Mouse (Mus musculus) retina, postnatal 1 day (tissue): Measurements from ENCODE around the gene S100a13.

ENCODE experiments used
- DNase-seq: peaks from one replicate; pipeline ENCODE4 v3.0.0-alpha.2; 2012

The S100a13 gene

DNA sequence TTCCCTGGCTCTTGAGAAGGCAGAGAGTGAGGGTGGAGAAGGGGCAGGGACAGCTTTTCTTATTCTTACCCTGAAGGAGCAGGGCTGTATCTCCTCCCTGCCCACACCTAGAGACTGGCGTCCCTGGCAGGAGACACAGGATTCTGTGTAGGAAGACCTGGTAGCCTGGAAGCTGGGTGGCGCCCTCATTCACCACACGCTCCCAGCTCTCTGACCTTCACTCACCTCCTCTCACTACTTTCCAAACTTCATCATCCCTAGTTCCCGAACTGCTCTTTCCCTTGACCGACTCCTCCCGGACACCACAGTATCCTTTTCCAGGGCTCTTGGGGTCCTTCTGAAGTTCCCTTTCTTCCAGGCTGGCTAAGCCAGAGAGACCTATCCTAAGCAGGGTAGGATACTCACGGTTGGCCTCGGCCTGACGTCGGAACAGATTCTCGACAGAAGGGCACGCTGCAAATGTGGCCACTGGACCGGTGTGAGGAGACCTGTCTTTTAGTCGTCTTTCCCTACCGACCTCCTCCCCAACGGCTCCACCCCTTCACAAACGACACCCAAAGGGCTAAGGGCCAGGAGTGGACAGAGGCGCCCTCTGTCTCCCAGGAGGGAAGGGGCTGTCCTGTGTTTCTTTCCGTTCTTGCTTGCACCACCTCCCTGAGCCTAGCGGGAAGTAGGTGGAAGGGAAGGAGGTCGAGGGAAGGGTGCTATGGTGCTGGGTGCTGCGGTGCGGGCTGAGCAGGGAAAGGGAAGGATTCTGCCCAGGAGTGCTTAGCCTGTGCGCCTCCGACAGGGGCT lies at the start of gene S100a13, which contains the start of gene S100a1:
S100a13 (plus strand) TSS at position 640 of the 795 bp plus-strand sequence.
S100a1 (minus strand) TSS at position 597 of the 795 bp plus-strand sequence.
- DNase-seq = peak; percentile 72

DNA sequence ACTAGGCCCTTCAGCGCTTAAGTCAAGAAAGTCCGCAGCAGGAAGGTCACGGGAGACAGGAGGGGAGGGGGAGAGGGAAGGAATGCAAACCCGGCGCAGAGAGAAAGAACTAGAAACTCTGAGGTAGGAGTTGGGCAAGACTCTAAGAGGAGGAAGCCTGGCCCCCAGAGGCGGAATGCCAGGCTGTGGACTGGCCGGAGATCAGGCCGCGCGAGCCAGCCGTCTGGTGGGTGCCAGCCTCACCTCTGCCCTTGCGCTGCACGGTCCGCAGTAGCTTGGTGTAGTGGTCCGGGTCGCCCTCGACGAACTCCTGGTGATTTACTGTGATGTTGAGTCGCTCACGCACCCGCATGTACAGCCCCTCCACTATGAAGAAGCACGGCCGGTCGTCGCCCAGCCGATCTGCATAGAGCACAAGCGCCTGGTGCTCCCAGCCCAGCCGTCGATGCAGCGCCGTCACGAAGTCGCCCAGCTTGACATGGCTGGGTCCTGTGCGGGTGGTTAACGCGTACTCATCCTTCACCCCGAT lies 49.6 kb upstream of the S100a13 start:
- no peak for DNase-seq

- peak; percentile 58 for DNase-seq
Observed at GRCm38 (mm10) chr3:90465081-90465685, 49.1 kb upstream of the S100a13 start.

- peak; percentile 61 for DNase-seq
Observed at GRCm38 (mm10) chr3:90465686-90466310, 48.4 kb upstream of the S100a13 start, which contains the start of gene Npr1. Gene Npr1, minus strand, starts transcription at chr3:90465866.

GRCm38 (mm10) chr3:90466311-90466766 lies 47.9 kb upstream of the S100a13 start:
- DNase-seq = peak; percentile 84

DNA sequence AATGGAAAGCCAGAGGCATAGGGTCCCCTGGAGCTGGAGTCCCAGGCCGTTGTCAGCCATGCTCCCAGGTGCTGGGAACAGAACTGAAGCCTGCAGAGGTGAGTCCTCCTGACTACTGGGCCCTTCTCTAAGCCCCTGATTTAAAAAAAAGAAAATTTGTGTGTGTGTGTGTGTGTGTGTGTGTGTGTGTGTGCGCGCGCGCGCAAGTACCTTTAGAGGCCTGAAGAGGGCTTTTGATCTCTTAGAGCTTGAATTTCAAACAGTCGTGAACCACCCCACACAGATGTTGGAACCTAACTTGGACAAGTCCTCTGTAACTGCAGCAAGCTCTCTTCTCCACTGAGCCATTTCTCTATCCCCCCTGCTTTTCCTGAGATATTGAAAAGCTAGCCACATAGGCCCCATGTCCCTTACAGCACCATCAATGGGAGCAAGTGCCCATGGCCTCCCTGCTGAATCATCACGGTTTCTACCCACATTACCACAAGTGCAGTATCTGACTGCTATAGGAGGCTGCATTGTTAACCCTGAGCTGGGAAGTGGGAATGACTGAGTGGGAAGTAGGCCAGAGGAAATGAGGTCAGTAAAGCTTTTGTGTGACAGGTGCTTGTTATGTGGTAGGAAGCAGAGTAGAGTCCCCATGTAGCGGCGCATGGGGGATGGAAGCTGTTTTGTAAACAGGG lies 46.5 kb upstream of the S100a13 start:
- peak; percentile 79 for DNase-seq

DNA sequence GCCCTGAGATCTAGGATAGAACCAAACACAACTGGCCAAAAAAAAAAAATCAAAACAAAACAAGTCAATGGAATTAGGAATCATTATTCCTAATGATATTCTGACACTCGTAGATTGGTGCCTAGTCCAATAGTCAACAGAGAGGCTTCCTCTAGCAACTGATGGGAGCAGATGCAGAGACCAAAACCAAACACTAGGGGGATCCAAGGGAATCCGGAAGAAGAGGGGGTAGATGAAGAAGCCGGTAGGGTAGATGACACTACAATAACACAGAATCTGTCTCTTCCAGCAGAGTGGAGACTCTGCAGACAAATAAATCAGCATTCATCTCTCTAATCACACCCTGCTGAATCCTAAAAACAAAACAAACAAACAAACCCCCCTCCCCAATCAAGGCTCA lies 42.0 kb upstream of the S100a13 start:
- DNase-seq = peak; percentile 73

DNA sequence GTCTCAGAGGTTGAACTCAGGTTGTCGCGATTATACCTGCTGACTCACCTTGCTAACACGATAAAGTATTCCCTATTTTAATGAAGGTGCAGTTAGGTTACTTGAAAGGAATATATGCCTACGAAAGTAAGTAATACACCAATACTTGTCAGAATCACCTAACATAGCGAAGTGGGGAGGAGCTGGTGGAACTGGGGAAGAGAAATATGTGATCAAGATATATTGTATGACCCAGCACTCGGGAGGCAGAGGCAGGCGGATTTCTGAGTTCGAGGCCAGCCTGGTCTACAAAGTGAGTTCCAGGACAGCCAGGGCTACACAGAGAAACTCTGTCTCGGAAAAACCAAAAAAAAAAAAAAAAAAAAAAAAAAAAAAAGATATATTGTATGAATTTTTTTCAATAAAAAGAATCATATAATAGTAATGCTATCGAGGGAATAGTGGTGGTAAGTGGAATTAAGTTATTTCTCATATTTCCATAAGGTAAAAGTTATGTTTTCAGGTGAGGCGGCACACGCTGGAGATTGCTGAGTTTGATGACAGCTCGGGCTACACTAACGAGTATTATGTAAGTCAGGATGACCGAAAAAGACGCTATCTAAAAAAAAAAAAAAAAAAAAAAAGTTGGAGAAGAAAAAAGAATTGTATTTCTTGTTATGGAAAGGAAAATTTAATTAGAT lies 38.9 kb upstream of the S100a13 start:
- no peak for DNase-seq

- peak; percentile 100 for DNase-seq
Observed at GRCm38 (mm10) chr3:90475831-90476611, 38.2 kb upstream of the S100a13 start, which contains the start of gene Ilf2. Gene Ilf2, plus strand, starts transcription at chr3:90476126.

DNA sequence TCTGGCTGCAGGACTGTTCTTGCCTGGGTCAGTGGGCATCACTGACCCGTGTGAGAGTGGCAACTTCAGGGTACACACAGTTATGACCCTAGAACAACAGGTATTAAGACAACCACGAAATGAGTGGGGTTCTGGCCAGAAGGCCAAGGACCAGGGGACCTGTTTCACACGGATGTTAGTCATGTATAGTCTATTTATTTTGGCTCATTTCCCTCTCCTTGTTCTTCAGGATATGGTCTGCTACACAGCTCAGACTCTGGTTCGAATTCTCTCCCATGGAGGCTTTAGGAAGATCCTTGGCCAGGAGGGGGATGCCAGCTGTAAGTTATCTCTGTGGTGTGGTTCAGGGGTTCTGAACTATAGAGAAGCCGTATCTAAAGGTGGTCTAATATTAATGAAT lies 27.2 kb upstream of the S100a13 start:
- no peak for DNase-seq

DNA sequence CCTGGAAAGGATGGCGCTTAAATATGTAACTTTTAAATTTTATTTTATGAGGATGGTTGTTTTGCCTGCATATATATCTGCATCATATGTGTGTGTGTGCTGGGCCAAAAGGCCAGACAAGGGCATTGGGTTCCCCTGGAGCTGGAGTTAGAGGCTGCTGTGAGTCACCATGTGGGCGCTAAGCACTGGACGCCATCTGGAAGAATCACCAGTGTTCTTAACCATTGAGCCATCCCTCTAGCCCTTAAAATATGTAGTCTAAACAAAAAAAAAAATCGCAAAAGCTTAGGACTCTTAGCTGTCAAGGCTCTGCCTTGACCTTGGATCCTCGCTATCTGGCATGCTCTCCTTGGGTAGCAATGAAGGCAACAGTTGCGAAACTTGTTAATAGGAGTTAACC lies 25.7 kb upstream of the S100a13 start:
- DNase-seq = no peak

DNA sequence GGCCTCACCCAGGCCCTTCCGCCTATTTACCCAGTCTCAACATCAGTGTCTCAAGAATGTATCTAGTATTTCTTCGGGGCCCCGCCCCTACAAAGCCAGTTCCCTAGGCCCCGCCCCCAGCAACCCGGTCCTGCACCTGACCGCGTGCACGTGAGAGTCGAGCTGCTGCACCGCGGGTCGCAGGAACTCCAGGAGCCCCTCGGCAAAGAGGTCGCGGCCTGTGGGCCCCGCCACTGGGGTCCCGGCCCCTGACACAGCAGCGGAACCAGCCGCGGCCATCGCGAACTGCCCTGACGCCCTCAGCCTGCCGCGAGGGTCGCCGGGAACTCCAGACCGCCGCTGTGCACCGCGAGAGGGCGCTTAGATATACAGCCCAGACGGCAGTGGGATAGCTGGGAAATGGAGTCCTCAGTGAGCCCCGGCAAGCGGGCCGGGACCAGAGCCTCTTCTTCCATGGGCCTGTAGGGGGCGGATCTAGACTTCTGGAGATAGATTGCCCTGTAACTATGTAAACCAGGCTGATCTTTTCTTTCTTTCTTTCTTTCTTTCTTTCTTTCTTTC lies 23.5 kb upstream of the S100a13 start, which contains the start of gene Snapin:
Snapin (minus strand) TSS at position 338 of the 561 bp plus-strand sequence.
- DNase-seq = peak; percentile 97

DNA sequence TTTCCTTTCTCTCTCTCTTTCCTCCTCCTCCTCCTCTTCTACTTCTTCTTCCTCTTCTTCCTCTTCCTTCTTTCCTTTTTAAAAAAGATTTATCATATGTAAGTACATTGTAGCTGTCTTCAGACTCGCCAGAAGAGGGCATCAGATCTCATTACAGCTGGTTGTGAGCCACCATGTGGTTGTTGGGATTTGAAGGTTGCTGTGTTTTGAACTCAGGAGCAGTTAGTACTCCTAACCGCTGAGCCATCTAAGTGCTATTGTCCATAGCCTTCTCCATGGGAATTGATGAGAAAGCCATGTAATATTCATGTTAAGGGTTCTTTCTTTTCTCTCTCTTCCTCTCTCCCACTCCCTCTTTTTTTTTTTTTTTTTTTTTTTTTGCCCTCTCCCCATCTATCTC lies 22.9 kb upstream of the S100a13 start:
- DNase-seq = peak; percentile 53

DNA sequence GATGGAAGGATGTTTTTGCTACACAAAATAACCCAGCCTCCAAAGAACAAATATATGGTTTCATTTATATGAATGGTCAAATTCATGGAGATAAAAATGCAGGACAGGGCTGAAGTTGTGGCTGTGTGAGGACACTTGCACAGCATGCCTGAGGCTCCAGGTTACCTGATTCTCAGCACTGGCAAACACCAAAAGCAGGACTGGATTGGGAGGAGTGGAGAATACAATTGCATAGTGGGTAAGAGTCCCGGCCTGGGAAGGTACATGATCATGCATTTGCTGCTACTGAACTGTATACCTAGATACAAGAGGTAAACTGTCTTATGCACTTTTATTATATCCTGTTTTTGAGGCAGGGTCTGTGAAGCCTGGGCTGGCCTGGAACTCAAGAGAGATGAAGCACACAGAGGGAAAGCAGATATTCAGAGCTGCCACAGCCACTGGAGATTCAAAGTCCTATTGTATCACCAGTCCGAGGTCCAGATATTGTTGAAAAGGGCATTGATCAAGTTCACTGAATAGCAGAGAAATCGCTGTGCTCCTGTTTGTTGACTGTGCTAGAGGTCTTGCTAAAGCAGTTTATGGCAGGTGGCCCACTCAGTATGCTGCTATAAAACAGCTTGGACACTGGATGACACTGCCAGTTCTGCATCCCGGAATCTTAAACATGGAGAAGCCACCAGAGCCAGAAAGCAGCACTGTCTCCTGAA lies 20.2 kb upstream of the S100a13 start:
- peak; percentile 48 for DNase-seq

GRCm38 (mm10) chr3:90495850-90496525 lies 18.2 kb upstream of the S100a13 start:
- no peak for DNase-seq

- DNase-seq = no peak
Observed at GRCm38 (mm10) chr3:90497597-90497996, 16.6 kb upstream of the S100a13 start.

DNA sequence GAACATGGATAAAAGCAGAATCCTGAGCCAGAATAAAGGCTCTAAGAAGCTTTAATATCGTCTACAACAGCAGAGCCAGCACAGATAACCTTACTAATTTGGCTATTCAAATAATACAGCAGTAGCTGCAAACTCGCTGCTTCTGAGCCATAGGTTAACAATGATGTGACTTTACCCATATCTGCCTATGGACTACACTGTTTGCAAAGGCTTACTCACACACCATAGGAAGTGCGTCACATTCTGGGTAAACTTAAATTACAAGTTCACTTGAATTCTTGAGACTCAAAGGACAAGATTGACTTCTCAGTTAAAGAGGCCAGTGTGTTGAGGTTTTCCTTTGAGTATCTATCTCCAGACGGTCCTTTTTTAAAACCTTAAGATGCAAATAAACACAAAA lies 10.8 kb upstream of the S100a13 start:
- DNase-seq = no peak

DNA sequence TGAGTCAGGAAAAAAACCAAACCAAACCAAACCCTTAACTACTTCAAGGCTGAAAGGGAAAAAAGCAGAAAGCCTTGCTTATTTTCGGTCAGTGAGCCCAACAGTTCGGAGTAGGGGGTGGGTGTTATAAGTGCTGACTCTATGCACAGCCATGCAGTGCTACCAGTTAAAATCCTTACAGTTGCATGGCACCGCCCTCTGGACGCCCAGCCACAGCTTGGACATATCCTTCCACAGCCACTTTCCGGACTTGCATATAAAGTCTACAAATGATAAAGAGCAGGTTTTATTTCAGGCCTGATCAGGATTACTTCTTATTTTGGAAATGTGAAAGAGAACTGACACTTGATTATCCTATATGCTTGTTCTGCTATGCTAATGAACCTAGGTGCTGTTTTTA lies 9.0 kb upstream of the S100a13 start:
- DNase-seq = no peak

- DNase-seq = no peak
Observed at GRCm38 (mm10) chr3:90506362-90506761, 7.9 kb upstream of the S100a13 start.
